Mouse (Mus musculus) heart, adult 9 months (tissue): ENCODE measurements around the gene Fhit.

Experiments used
- DNase-seq, 2 experiments: peaks; one replicate each; pipeline ENCODE4 v3.0.0; 2022; ENCODE audit warnings: low spot score in 2 of 2

Fhit gene

GRCm38 (mm10) chr14:9606584-9607377 lies 1555.1 kb downstream of the Fhit start:
- DNase-seq: no peak

GRCm38 (mm10) chr14:9600271-9600670 lies 1561.6 kb downstream of the Fhit start:
- DNase-seq: no peak

- DNase-seq: no peak
Measured at GRCm38 (mm10) chr14:9597460-9597977, 1564.3 kb downstream of the Fhit start.

GRCm38 (mm10) chr14:9589121-9589520 lies 1572.7 kb downstream of the Fhit start:
- DNase-seq: no peak

- DNase-seq: no peak
Measured at GRCm38 (mm10) chr14:9587900-9588299, 1573.9 kb downstream of the Fhit start.

GRCm38 (mm10) chr14:9583227-9584155 lies 1578.3 kb downstream of the Fhit start:
- DNase-seq: no peak

GRCm38 (mm10) chr14:9556333-9556732 lies 1605.5 kb downstream of the Fhit start:
- no peak for DNase-seq

GRCm38 (mm10) chr14:9555807-9556206 lies 1606.0 kb downstream of the Fhit start:
- no peak for DNase-seq

GRCm38 (mm10) chr14:9552149-9552548 lies 1609.7 kb downstream of the Fhit start:
- DNase-seq: no peak

GRCm38 (mm10) chr14:9547952-9548351 lies 1613.9 kb downstream of the Fhit start:
- DNase-seq: no peak

GRCm38 (mm10) chr14:9544364-9544763 lies 1617.5 kb downstream of the Fhit start:
- no peak for DNase-seq

GRCm38 (mm10) chr14:9535491-9535890 lies 1626.3 kb downstream of the Fhit start:
- no peak for DNase-seq

- DNase-seq: no peak
Measured at GRCm38 (mm10) chr14:9529247-9529646, 1632.6 kb downstream of the Fhit start.

GRCm38 (mm10) chr14:9526136-9526535 lies 1635.7 kb downstream of the Fhit start:
- DNase-seq: no peak

- no peak for DNase-seq
Measured at GRCm38 (mm10) chr14:9517651-9518050, 1644.2 kb downstream of the Fhit start.

GRCm38 (mm10) chr14:9509678-9510077 lies 1652.2 kb downstream of the Fhit start:
- DNase-seq: no peak
